Mouse (Mus musculus) embryonic facial prominence, embryonic 13.5 days (tissue): Measurements from ENCODE around the gene Mrps35. TPM values are rescaled to one million over a fixed set of nuclear protein-coding genes. Genes with fewer than 3 reads are reported as not detected.

Experiments
- ATAC-seq: fragments of 200-750 bp; cut with Nextera tagmentation; 2 replicates; pipeline ENCODE4 v1.8.0; 2017; ENCODE audit warnings: low read depth; ENCODE audit not compliant: insufficient number of reproducible peaks, insufficient read depth, low FRiP score, low TSS enrichment
- H3K27ac ChIP-seq: fragments of 300-500 bp; sonication (generic); 2 replicates; pipeline ENCODE4 v1.5.1; 2015; ENCODE audit warnings: moderate library complexity, mild to moderate bottlenecking, inconsistent platforms
- H3K27me3 ChIP-seq: fragments of 300-500 bp; sonication (generic); 2 replicates; pipeline ENCODE4 v1.6.1; 2015; ENCODE audit warnings: mild to moderate bottlenecking, inconsistent platforms
- H3K36me3 ChIP-seq: fragments of 300-500 bp; sonication (generic); 2 replicates; pipeline ENCODE4 v1.6.1; 2015; ENCODE audit warnings: mild to moderate bottlenecking, inconsistent platforms
- H3K4me1 ChIP-seq: fragments of 300-500 bp; sonication (generic); 2 replicates; pipeline ENCODE4 v1.6.1; 2015; ENCODE audit warnings: inconsistent platforms
- H3K4me2 ChIP-seq: fragments of 300-500 bp; sonication (generic); 2 replicates; pipeline ENCODE4 v1.6.1; 2015; ENCODE audit warnings: moderate library complexity, mild to moderate bottlenecking, inconsistent platforms
- H3K4me3 ChIP-seq: fragments of 300-500 bp; sonication (generic); 2 replicates; pipeline ENCODE4 v1.5.1; 2015; ENCODE audit warnings: mild to moderate bottlenecking, inconsistent platforms
- H3K9ac ChIP-seq: fragments of 300-500 bp; sonication (generic); 2 replicates; pipeline ENCODE4 v1.6.1; 2015; ENCODE audit warnings: mild to moderate bottlenecking, inconsistent platforms
- H3K9me3 ChIP-seq: fragments of 300-500 bp; sonication (generic); 2 replicates; pipeline ENCODE4 v1.6.1; 2016; ENCODE audit warnings: inconsistent platforms
- WGBS: fragments of 180-500 bp; shearing (Covaris S2); methylation state at CpG from one replicate; pipeline ENCODE4 v1.1.7; 2015; ENCODE audit warnings: mixed read lengths; 5-methylcytosine and 5-hydroxymethylcytosine counted together
- polyA plus RNA-seq: library from polyadenylated mRNA; unstranded; fragments of >200 nt; fragmentation: Nextera tagmentation; extraction: Ambion mirVana; gene quantifications from 2 replicates; pipeline ENCODE4 v1.2.1, GENCODE M21; 2015

Mrps35 gene
- polyA plus RNA-seq, 1 experiment from 2014 or later: 106 TPM

- Histone ChIP-seq H3K36me3 (peaks cover 67% of the 10 kb centered on the region), H3K9ac (no peak overlapping the region), H3K27me3 (no peaks in the 10 kb centered on the region), H3K4me3 (no peak overlapping the region), H3K4me2 (no peak overlapping the region), H3K9me3 (no peaks in the 10 kb centered on the region), H3K4me1 (no peaks in the 10 kb centered on the region), H3K27ac (no peak overlapping the region)
- WGBS: 89% methylated on average over 15 of the region's 15 CpGs
- no peak for ATAC-seq
These were observed 12.3 kb upstream of the Mrps35 start for GRCm38 (mm10) chr6:147030096-147030885.

GRCm38 (mm10) chr6:147032303-147032925 lies 10.2 kb upstream of the Mrps35 start, which contains the start of gene Rep15:
TSS of gene Rep15 (plus strand) at chr6:147032584.
- ATAC-seq: no peak
- peaks cover 48% of the 10 kb centered on the region for H3K36me3 ChIP-seq
- 67% methylated on average over 13 of the region's 13 CpGs for WGBS

GRCm38 (mm10) chr6:147043633-147044032 lies 1.1 kb downstream of the Mrps35 start:
- Histone ChIP-seq H3K4me1 (peaks cover 11% of the 10 kb centered on the region), H3K36me3 (peaks cover 25% of the 10 kb centered on the region), H3K9me3 (no peaks in the 10 kb centered on the region), H3K4me2 (peak overlapping the region; percentile 72), H3K27me3 (peaks cover 4% of the 10 kb centered on the region; the same call in 1 of the 2 replicates), H3K4me3 (peak overlapping the region; percentile 88), H3K27ac (no peak overlapping the region), H3K9ac (peak overlapping the region; percentile 96)
- 45% methylated on average over 7 of the region's 7 CpGs for WGBS
- no peak for ATAC-seq

More at GRCm38 (mm10) chr6:147032303-147032925, 10.2 kb upstream of the Mrps35 start, which contains the start of gene Rep15:
- Histone ChIP-seq H3K27ac (no peak within 1 kb of the TSS), H3K4me2 (no peak within 1 kb of the TSS), H3K9ac (no peak within 1 kb of the TSS), H3K4me3 (no peak within 1 kb of the TSS), H3K4me1 (no peaks in the 10 kb centered on the region), H3K27me3 (no peaks in the 10 kb centered on the region), H3K9me3 (no peaks in the 10 kb centered on the region)

- no peak overlapping the region for H3K4me3 ChIP-seq
- H3K4me1 ChIP-seq: peaks cover under 1% of the 10 kb centered on the region; the same call in 1 of the 2 replicates
- H3K36me3 ChIP-seq: peaks cover 72% of the 10 kb centered on the region
- no peak overlapping the region for H3K4me2 ChIP-seq
- H3K9me3 ChIP-seq: no peaks in the 10 kb centered on the region
- ATAC-seq: no peak
- no peak overlapping the region for H3K9ac ChIP-seq
- no peaks in the 10 kb centered on the region for H3K27me3 ChIP-seq
- 93% methylated on average over 13 of the region's 13 CpGs for WGBS
- no peak overlapping the region for H3K27ac ChIP-seq
These were observed 6.8 kb downstream of the Mrps35 start for GRCm38 (mm10) chr6:147049239-147049805.

GRCm38 (mm10) chr6:147051666-147052065 lies 9.1 kb downstream of the Mrps35 start:
- no peak for ATAC-seq
- Histone ChIP-seq H3K4me1 (peaks cover 4% of the 10 kb centered on the region; the same call in 1 of the 2 replicates), H3K27ac (no peak overlapping the region), H3K9me3 (no peaks in the 10 kb centered on the region), H3K4me2 (no peak overlapping the region), H3K4me3 (no peak overlapping the region), H3K27me3 (no peaks in the 10 kb centered on the region), H3K9ac (no peak overlapping the region), H3K36me3 (peaks cover 88% of the 10 kb centered on the region)
- WGBS: 95% methylated on average over 8 of the region's 8 CpGs

GRCm38 (mm10) chr6:147052440-147052839 lies 9.9 kb downstream of the Mrps35 start:
- H3K4me2 ChIP-seq: no peak overlapping the region
- no peak overlapping the region for H3K4me3 ChIP-seq
- H3K9ac ChIP-seq: no peak overlapping the region
- no peak overlapping the region for H3K27ac ChIP-seq
- H3K36me3 ChIP-seq: peaks cover 90% of the 10 kb centered on the region
- 93% methylated on average over 9 of the region's 9 CpGs for WGBS
- H3K9me3 ChIP-seq: no peaks in the 10 kb centered on the region
- H3K27me3 ChIP-seq: no peaks in the 10 kb centered on the region
- peaks cover 4% of the 10 kb centered on the region; the same call in 1 of the 2 replicates for H3K4me1 ChIP-seq
- ATAC-seq: no peak

GRCm38 (mm10) chr6:147053785-147054646 lies 11.5 kb downstream of the Mrps35 start:
- H3K27me3 ChIP-seq: no peaks in the 10 kb centered on the region
- 78% methylated on average over 19 of the region's 19 CpGs for WGBS
- H3K36me3 ChIP-seq: peaks cover 84% of the 10 kb centered on the region
- H3K4me1 ChIP-seq: peaks cover 4% of the 10 kb centered on the region; the same call in 1 of the 2 replicates
- ATAC-seq: no peak
- no peak overlapping the region for H3K9ac ChIP-seq
- H3K4me2 ChIP-seq: no peak overlapping the region
- no peaks in the 10 kb centered on the region for H3K9me3 ChIP-seq
- no peak overlapping the region for H3K27ac ChIP-seq
- no peak overlapping the region for H3K4me3 ChIP-seq

- H3K9me3 ChIP-seq: no peaks in the 10 kb centered on the region
- peaks cover 4% of the 10 kb centered on the region; the same call in 1 of the 2 replicates for H3K4me1 ChIP-seq
- H3K27ac ChIP-seq: no peak overlapping the region
- no peak for ATAC-seq
- peaks cover 82% of the 10 kb centered on the region for H3K36me3 ChIP-seq
- WGBS: 73% methylated on average over 10 of the region's 10 CpGs
- no peak overlapping the region for H3K4me3 ChIP-seq
- H3K9ac ChIP-seq: no peak overlapping the region
- H3K4me2 ChIP-seq: no peak overlapping the region
- H3K27me3 ChIP-seq: no peaks in the 10 kb centered on the region
These were observed 12.9 kb downstream of the Mrps35 start for GRCm38 (mm10) chr6:147055374-147055977.

- Histone ChIP-seq H3K4me3 (no peak overlapping the region), H3K4me2 (no peak overlapping the region), H3K4me1 (peaks cover 11% of the 10 kb centered on the region; the same call in 1 of the 2 replicates), H3K9ac (no peak overlapping the region), H3K27ac (no peak overlapping the region), H3K36me3 (peaks cover 72% of the 10 kb centered on the region), H3K9me3 (no peaks in the 10 kb centered on the region), H3K27me3 (no peaks in the 10 kb centered on the region)
- WGBS: 75% methylated on average over 7 of the region's 7 CpGs
- no peak for ATAC-seq
These were observed 16.8 kb downstream of the Mrps35 start for GRCm38 (mm10) chr6:147059326-147059725.

- Histone ChIP-seq H3K4me3 (no peak overlapping the region), H3K27me3 (no peaks in the 10 kb centered on the region), H3K9ac (no peak overlapping the region), H3K4me1 (peaks cover 7% of the 10 kb centered on the region; the same call in 1 of the 2 replicates), H3K36me3 (peaks cover 62% of the 10 kb centered on the region), H3K27ac (no peak overlapping the region), H3K9me3 (no peaks in the 10 kb centered on the region), H3K4me2 (no peak overlapping the region)
- ATAC-seq: no peak
- 75% methylated on average over 9 of the region's 9 CpGs for WGBS
These were observed 19.1 kb downstream of the Mrps35 start for GRCm38 (mm10) chr6:147061630-147062029.
